Mouse (Mus musculus): ENCODE results near the gene Galnt10.
A peak's percentile ranks its signal among the peaks of the same experiment; 100 is the strongest.

Galnt10 gene

DNA sequence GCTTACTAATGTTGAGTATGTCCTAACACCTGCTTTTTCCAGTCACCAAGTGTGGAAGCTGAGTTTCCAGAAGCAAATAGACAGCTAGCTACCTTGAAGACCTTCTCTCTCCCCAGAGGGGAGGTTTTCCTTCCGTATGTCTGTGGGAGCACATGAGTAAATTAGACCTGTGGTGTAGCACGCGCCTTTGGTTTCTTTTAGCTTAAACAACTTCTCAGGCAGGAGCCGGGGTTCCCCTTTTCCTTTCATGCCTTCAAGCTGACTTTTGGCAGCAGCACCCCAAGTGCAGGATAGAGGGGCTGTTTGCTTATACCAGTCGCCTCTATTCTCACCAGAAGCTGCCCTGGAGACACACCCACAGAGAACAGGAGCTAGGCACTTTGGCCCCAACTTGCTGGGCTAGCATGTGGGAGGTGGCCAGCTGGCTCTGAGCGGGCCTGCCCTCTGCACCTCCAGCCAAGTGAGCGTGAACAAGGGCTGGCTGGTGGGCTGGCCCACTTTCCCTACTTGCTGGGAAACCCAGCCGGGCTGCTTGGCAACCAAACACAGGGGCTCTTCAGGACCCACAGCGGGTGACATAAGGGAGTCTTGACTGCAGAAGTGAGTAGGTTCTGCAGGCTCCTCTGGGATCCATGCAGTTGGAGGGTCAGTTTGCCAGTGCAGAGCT is 82.2 kb downstream of the Galnt10 start:
- DNase-seq (ENCODE audit: low spot score): no peak

- DNase-seq (ENCODE audit: low spot score): no peak
Measured at GRCm38 (mm10) chr11:57732410-57733281, 87.4 kb downstream of the Galnt10 start.

- peak; percentile 49 for DNase-seq (ENCODE audit: low spot score)
Measured at GRCm38 (mm10) chr11:57747294-57748080, 102.2 kb downstream of the Galnt10 start.

GRCm38 (mm10) chr11:57753538-57754203 is 108.4 kb downstream of the Galnt10 start:
- DNase-seq (ENCODE audit: low spot score): no peak

DNA sequence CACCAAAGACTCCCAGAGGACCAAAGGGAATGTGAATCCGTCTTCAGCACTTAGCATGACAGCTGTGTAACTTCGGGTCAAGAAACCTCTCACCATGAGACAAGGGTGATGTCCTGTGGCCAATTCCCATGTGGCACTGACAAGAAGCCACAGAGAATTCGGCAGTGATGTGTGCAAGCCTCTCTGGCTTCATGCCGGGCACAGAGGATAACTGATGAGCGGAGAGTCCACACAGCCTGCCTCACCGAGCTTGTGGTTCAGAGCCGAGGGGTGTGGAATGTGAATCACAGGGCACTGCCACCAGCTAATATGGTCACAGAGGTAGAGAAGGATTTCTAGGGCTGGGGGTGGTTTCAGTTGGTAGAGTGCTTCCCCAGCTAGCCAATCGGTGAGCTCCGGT is 113.4 kb downstream of the Galnt10 start:
- DNase-seq (ENCODE audit: low spot score): no peak

DNA sequence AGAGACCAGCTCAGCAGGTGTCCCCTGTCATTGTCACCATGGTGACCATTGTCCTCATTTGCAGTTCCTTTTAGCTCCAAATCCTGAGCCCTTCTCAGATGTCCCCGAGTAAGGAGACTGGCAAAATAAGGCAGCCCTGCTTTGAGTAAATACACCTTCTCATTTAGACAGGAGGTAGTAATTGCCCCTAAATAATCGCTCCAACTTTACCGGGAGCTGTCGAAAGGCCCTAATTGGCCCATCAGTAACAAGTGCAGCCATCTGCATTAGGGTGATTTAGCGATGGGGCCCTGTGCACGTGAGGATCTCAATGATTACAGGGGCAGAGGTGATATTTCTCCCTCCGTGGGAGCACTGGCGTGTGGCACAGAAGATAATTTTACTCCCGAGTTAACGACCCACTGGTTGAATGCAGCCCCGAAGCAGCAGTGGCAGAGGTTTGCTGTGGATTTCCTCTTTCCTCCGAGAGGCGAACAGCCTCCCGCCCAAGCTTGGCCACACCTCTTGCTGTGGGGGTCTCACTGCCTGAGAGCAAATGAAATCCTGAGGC is 115.3 kb downstream of the Galnt10 start:
- DNase-seq (ENCODE audit: low spot score): no peak

DNA sequence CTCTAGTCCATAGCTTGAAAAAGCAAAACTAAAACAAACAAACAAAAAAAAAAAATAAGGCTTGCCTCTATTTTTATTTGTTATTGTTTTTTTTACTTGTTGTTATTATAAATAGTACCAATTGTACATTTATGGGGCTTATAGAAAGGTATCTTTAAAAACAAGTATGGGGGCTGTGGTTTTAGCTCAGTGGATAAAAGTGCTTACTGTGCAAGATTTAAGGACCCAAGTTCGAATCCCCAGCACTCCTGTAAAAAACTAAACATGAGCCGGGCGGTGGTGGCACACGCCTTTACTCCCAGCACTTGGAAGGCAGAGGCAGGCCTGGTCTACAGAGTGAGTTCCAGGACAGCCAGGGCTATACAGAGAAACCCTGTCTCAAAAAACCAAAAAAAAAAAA is 116.1 kb downstream of the Galnt10 start:
- DNase-seq (ENCODE audit: low spot score): no peak

- DNase-seq (ENCODE audit: low spot score): no peak
Measured at GRCm38 (mm10) chr11:57764124-57764523, 118.9 kb downstream of the Galnt10 start.

DNA sequence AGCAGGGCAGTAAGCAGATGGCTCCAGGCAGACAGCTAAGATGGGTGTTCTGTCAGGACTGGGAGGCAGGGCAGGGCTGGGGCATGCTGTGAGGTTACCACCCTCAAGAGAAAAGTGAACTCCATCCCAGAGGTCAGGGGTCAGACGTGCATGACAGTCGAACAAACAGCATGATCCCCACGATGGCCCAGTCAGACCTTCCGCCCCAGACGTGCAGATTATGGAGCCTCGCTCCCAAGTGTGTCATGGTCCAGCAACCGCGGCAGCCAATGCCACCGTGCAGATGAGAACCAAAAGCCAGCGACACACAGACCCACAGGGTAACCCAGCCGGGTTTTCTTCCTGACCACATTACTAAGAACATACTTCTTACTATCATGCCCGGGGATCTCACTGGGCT is 121.4 kb downstream of the Galnt10 start:
- DNase-seq (ENCODE audit: low spot score): no peak

GRCm38 (mm10) chr11:57767171-57767570 is 121.9 kb downstream of the Galnt10 start:
- no peak for DNase-seq (ENCODE audit: low spot score)

GRCm38 (mm10) chr11:57770776-57771175 is 125.5 kb downstream of the Galnt10 start:
- no peak for DNase-seq (ENCODE audit: low spot score)

- no peak for DNase-seq (ENCODE audit: low spot score)
Measured at GRCm38 (mm10) chr11:57771676-57772075, 126.4 kb downstream of the Galnt10 start.

- no peak for DNase-seq (ENCODE audit: low spot score)
Measured at GRCm38 (mm10) chr11:57773479-57773878, 128.2 kb downstream of the Galnt10 start.

DNA sequence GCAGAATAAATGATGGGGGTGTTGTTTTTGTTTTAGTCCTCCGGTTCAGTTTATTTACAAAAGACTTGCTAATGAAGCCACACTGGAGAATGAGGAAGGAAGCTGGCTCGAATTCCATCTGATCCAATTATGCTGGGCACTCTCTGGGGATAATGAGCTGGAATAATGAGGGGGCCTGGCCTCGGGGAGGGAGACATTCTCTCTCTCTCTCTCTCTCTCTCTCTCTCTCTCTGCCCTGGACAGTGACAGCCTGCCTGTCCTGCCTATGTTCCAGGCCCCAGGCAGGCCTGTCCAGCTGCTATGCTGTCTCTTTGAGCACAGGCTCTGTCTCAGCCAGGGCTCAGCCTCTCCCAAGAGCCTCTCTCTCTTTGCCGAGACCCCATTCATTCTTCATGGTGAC is 128.7 kb downstream of the Galnt10 start:
- no peak for DNase-seq (ENCODE audit: low spot score)

GRCm38 (mm10) chr11:57775868-57776267 is 130.6 kb downstream of the Galnt10 start:
- no peak for DNase-seq (ENCODE audit: low spot score)

DNA sequence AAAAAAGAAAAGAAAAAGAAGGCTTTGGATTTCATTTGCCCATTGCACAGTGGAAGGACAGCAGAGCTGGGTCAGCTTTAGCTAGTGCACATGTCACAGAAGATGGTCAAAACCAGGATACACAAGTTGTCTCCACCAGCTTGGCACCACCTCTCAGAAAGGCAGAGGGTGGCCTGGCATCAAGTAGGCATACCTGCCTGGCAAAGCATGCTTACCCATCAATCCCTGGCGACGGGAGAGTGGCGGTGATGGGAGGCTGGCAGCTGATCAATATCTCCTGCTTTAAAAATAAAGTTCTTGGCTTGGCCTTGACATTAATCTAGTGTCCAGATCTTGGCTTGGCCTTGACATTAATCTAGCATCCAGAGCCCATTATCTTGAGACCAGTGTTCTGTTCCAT is 131.3 kb downstream of the Galnt10 start:
- no peak for DNase-seq (ENCODE audit: low spot score)

- DNase-seq (ENCODE audit: low spot score): peak; percentile 44
Measured at GRCm38 (mm10) chr11:57778349-57778748, 133.1 kb downstream of the Galnt10 start.

DNA sequence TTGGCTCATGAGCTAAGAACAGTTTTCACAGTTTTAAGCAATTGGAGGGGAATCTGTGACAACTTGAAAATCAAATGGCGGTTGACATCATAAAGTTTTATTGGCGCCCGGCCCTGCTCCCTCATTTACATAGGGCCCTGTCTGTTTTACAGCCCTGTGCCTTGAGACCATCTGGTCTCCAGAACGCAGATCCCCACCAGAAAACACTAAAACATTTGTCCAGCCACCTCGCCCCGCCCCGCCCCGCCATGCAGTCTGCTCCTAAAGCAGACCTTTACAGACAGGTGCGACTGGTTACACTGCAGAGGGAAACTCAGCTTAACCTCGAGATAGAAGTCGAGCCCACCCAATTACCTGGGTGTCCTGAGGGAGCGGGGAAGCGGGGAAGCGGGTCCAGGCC is 134.6 kb downstream of the Galnt10 start:
- no peak for DNase-seq (ENCODE audit: low spot score)

- no peak for DNase-seq (ENCODE audit: low spot score)
Measured at GRCm38 (mm10) chr11:57786616-57787418, 141.6 kb downstream of the Galnt10 start.

GRCm38 (mm10) chr11:57787913-57788312 is 142.7 kb downstream of the Galnt10 start:
- peak; percentile 66 for DNase-seq (ENCODE audit: low spot score)
